In genomic region chr19:60284901-60285300, GRCm38 (mm10) we compare ENCODE assay signal across 22 mouse cellular contexts. TPM values are rescaled to one million over a fixed set of nuclear protein-coding genes. Genes with fewer than 3 reads are reported as not detected.
DNase-seq lines count a peak whose midpoint lies in the region; ATAC-seq and TF ChIP-seq lines count a peak whose summit lies in the region.
"Had no signal": no experiment of that assay in that cellular context is flagged by ENCODE, and none has a peak within 500 bp of the region (broad histone marks: within the 10 kb centered on the region; RNA-seq: fewer than 3 reads in every experiment).

No protein-coding gene starts in this region.

- H3K27me3 ChIP-seq in spleen, adult 2 months (ENCODE audit: control insufficient read depth, insufficient read depth, low read length) = no peaks in the 10 kb centered on the region
- H3K27me3 ChIP-seq in CH12.LX (replicated peaks) = no peaks in the 10 kb centered on the region
- H3K27me3 ChIP-seq in splenic B cell, adult 2 months (ENCODE audit: control insufficient read depth, insufficient read depth, low read length, poor library complexity, severe bottlenecking) = no peaks in the 10 kb centered on the region
- H3K27me3 ChIP-seq: embryonic facial prominence, embryonic 12.5 days had no signal

- peak overlapping the region; percentile 94 for H3K27ac ChIP-seq in spleen, adult 2 months (ENCODE audit: insufficient read depth, low read length)
- no peak overlapping the region for H3K27ac ChIP-seq in CH12.LX (ENCODE audit: insufficient read depth, low read depth)
- H3K27ac ChIP-seq: embryonic facial prominence, embryonic 10.5 days; embryonic facial prominence, embryonic 12.5 days had no signal

- WGBS in spleen, adult 2 months = 16% methylated on average over 4 of the region's 4 CpGs

- H3K4me2 ChIP-seq in CH12.LX (ENCODE audit: insufficient read depth, low read depth, poor library complexity, severe bottlenecking) = peak overlapping the region; percentile 56
- H3K4me2 ChIP-seq: embryonic facial prominence, embryonic 12.5 days had no signal

- H3K9ac ChIP-seq in CH12.LX (ENCODE audit: insufficient read depth, low read depth) = no peak overlapping the region
- H3K9ac ChIP-seq: embryonic facial prominence, embryonic 12.5 days had no signal

- in situ Hi-C loops in CH12.LX (cut with MboI; ENCODE audit: low pct_ligation_motif_present, low pct_unique_long_range_greater_than_20kb, low sequenced_read_pairs) = no loop called here

- no peak for TF ChIP-seq POLR2A in spleen, adult 2 months (IDR thresholded peaks at IDR 0.05; ENCODE audit: low read depth, low read length)
- no peak for TF ChIP-seq POLR2A in CH12.LX (IDR thresholded peaks at IDR 0.05; ENCODE audit: low read depth, low read length)

- TF ChIP-seq RAD21 in CH12.LX (IDR thresholded peaks at IDR 0.05; ENCODE audit: low read depth, low read length) = no peak

- dilution Hi-C loops in CH12.LX (cut with MboI; ENCODE audit: extremely low pct_ligation_motif_present, extremely low pct_unique_long_range_greater_than_20kb, low sequenced_read_pairs) = no loop called here

- H3K79me2 ChIP-seq in CH12.LX (replicated peaks; ENCODE audit: control insufficient read depth, extremely low read depth, insufficient read depth, poor library complexity, severe bottlenecking) = no peaks in the 10 kb centered on the region

- H3K4me1 ChIP-seq in spleen, adult 2 months (ENCODE audit: control insufficient read depth, insufficient read depth, insufficient read length) = peaks cover 15% of the 10 kb centered on the region
- H3K4me1 ChIP-seq in CH12.LX (ENCODE audit: control insufficient read depth in 1 of 2, insufficient read depth in 2 of 2) = peaks cover 5 to 34% of the 10 kb centered on the region in 2 experiments; a peak in 3 of 4 replicates
- H3K4me1 ChIP-seq: embryonic facial prominence, embryonic 10.5 days; embryonic facial prominence, embryonic 12.5 days had no signal

- H3K4me3 ChIP-seq in spleen, adult 2 months (ENCODE audit: extremely low read depth, insufficient read depth, insufficient read length) = no peak overlapping the region
- no peak overlapping the region for H3K4me3 ChIP-seq in CH12.LX (replicated peaks in 1 of 3; ENCODE audit: low read depth in 2 of 3, low read length in 2 of 3, poor library complexity in 1 of 3)
- H3K4me3 ChIP-seq: embryonic facial prominence, embryonic 10.5 days; embryonic facial prominence, embryonic 12.5 days had no signal

- no peak for TF ChIP-seq CTCF in spleen, adult 2 months (IDR thresholded peaks at IDR 0.05; ENCODE audit: extremely low read depth, insufficient read depth, insufficient read length, insufficient replicate concordance)
- no peak for TF ChIP-seq CTCF in CH12.LX (conservative IDR thresholded peaks at IDR 0.05 in 1 of 2, IDR thresholded peaks at IDR 0.05 in 1 of 2; ENCODE audit: low read depth in 2 of 2, low read length in 2 of 2)

- no peaks in the 10 kb centered on the region for H3K36me3 ChIP-seq in spleen, adult 2 months (ENCODE audit: control insufficient read depth, insufficient read depth, low read length)
- no peaks in the 10 kb centered on the region for H3K36me3 ChIP-seq in CH12.LX (replicated peaks in 1 of 2; ENCODE audit: control insufficient read depth in 1 of 2, insufficient read depth in 1 of 2, low read length in 1 of 2)
- no peaks in the 10 kb centered on the region for H3K36me3 ChIP-seq in splenic B cell, adult 2 months (ENCODE audit: control insufficient read depth, insufficient read depth, low read length, poor library complexity, severe bottlenecking)
- H3K36me3 ChIP-seq: embryonic facial prominence, embryonic 10.5 days; embryonic facial prominence, embryonic 12.5 days; G1E had no signal

- no peaks in the 10 kb centered on the region for H3K9me3 ChIP-seq in CH12.LX (replicated peaks; ENCODE audit: low read length)
- H3K9me3 ChIP-seq: embryonic facial prominence, embryonic 10.5 days; embryonic facial prominence, embryonic 12.5 days; G1E had no signal

- ATAC-seq in neutrophil, adult 5-6 weeks (ENCODE audit: extremely low read depth, insufficient number of reproducible peaks, low FRiP score, poor library complexity, severe bottlenecking) = peak; percentile 91
- ATAC-seq: activated CD4-positive, CD25-positive, alpha-beta regulatory T cell, adult 4 months; forebrain, embryonic 14.5 days; forebrain, embryonic 16.5 days; Patski had no signal

- peak in 1 of 2 experiments; percentile 83 for DNase-seq in spleen, adult 2 months (ENCODE audit: low read depth in 1 of 2, low spot score in 2 of 2)
- no peak for DNase-seq in spleen, postnatal 10 days (ENCODE audit: low spot score in 2 of 2)
- peak; percentile 77 for DNase-seq in CH12.LX (ENCODE audit: extremely low read depth)
- DNase-seq in splenic B cell, adult 2 months (ENCODE audit: low read depth, low spot score) = peak; percentile 89
- no peak for DNase-seq in heart, adult 11 months
- DNase-seq in gastrocnemius, postnatal 25 days = no peak
- DNase-seq: adrenal gland, adult 8-10 months; adrenal gland, postnatal 14 days; adrenal gland, postnatal 36 days; cerebellum, adult 11-12 months; cerebellum, adult 2 months; cerebellum, adult 9-10 months; cerebellum, postnatal 10 days; cerebellum, postnatal 25 days had no signal

- peak; percentile 86 for TF ChIP-seq EP300 in CH12.LX (IDR thresholded peaks at IDR 0.05; ENCODE audit: low read length)

TF ChIP-seq in CH12.LX, 34 proteins besides CTCF, POLR2A, EP300 and RAD21:
- TF ChIP-seq MYC (IDR thresholded peaks at IDR 0.05; ENCODE audit: low read depth, low read length) (no peak), MAFK (IDR thresholded peaks at IDR 0.05; ENCODE audit: insufficient replicate concordance, low read length) (0 out of 2 replicates have a peak, but pooled peaks have one; percentile 15), TCF12 (IDR thresholded peaks at IDR 0.05; ENCODE audit: low read depth, low read length) (peak; percentile 9; the same call in 1 of the 2 replicates), MEF2A (IDR thresholded peaks at IDR 0.05; ENCODE audit: borderline replicate concordance, low read depth, low read length) (peak; percentile 70), JUN (IDR thresholded peaks at IDR 0.05; ENCODE audit: insufficient read depth, low read depth, low read length) (0 out of 2 replicates have a peak, but pooled peaks have one; percentile 26), ELF1 (IDR thresholded peaks at IDR 0.05; ENCODE audit: low read depth, low read length) (peak; percentile 53; the same call in 1 of the 2 replicates), ZMIZ1 (IDR thresholded peaks at IDR 0.05; ENCODE audit: low read depth, low read length) (no peak), IRF4 (IDR thresholded peaks at IDR 0.05; ENCODE audit: low read depth, low read length) (peak; percentile 80)

RNA-seq across cellular contexts. Expression of gene Fam204a, which starts 58.4 kb away (rescaled TPM):
- 4.6 and 8.1 TPM in 2 replicates for polyA plus RNA-seq in spleen, adult 2 months (2012; rRNA removed)
- 26.5 and 30.0 TPM in 2 replicates for total RNA-seq in CH12.LX (2012; rRNA removed)
- total RNA-seq in CH12.LX (2014; rRNA removed) = 78.1 and 83.9 TPM in 2 replicates
- polyA plus RNA-seq in CH12.LX (2012; ENCODE audit: insufficient read length, low read depth) = 68.9 and 69.0 TPM in 2 replicates
- total RNA-seq in neutrophil, adult 5-6 weeks (2017) = 119 and 140 TPM in 2 replicates
- total RNA-seq in gastrocnemius, postnatal 25 days (2021) = 10 to 100 TPM; 24.9 to 28.6 TPM

Comparison
In these comparisons a context has a peak if more than half of its experiments do, and no peak if none do; other contexts are left out.
1. DNase-seq: peak in CH12.LX (single experiment) and splenic B cell, adult 2 months (single experiment); none in spleen, postnatal 10 days (0 of 2), heart, adult 11 months (single experiment) and gastrocnemius, postnatal 25 days (single experiment).